Mouse (Mus musculus) spleen, postnatal 4 days (tissue): ENCODE measurements around the gene Clec2d.
"Not testable (repeated sequence)": the region's sequence is repeated elsewhere in the genome, so short reads cannot be mapped to it uniquely, and the experiment has no call there.

Experiments
- DNase-seq, 2 experiments: peaks; one replicate each; pipeline ENCODE4 v3.0.0; 2022; ENCODE audit warnings: low spot score in 2 of 2

Gene Clec2d

DNA sequence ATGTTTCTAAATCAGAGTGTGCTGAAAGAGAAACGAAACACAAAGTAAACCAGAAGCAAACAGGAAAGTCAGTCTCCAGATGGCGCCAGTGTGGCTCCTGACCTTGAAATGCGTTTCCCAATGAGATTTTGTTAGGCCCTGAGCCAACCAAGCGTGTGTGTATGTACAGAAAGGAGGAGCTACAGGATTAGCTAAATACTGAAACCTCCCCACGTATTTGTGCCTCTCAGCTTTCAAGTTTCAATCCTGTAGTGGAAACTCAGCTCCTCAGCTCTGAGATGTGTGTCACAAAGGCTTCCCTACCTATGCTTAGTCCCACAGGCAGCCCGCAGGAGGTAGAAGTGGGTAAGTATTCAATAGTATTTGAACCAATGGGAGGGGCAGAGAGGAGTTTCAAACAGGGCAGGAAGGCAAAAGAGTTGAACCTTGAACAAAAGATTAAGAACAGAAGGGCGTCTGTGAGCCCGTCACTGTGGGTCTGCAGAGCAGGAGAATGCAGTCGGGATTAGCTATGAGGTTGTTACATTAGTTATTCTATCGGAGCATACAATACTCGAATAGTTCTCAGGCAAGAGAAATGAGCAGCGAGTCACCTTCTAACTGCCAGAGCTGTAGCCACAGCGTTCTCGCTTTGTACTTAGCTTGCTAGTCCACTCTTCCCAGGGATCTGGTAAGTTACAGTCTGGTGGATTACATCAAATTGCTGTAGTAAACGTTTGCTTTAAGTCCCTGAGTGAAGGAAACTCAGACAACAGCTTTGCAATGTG lies at the start of gene Clec2d:
Clec2d (plus strand) TSS at position 213 of the 767 bp plus-strand sequence.
- peak; percentile 72 to 77 for DNase-seq

- no peak for DNase-seq
These were observed 47.6 kb upstream of the Clec2d start for GRCm38 (mm10) chr6:129132604-129133341.

- no peak for DNase-seq
These were observed 33.6 kb upstream of the Clec2d start for GRCm38 (mm10) chr6:129146812-129147211.

DNA sequence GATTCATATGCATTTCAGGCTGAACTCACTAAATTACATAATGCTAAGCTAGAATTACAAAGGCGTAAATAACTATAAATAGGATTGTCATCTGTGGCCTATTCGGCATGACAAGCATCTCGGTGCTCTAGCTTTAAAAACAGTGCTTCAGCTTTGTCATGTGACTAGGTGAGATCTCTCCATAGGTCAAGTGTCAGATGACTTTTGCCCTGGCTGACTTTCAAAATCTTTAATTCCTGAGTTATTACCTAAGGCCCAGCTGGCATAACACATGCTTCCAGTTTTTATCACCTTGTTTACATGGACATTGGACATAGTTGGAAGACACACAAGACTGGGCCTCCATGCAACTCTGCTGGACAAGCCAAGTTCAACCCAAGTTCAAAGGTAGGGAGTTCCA lies 20.3 kb upstream of the Clec2d start:
- no peak for DNase-seq

GRCm38 (mm10) chr6:129161136-129161535 lies 19.3 kb upstream of the Clec2d start:
- no peak for DNase-seq

DNA sequence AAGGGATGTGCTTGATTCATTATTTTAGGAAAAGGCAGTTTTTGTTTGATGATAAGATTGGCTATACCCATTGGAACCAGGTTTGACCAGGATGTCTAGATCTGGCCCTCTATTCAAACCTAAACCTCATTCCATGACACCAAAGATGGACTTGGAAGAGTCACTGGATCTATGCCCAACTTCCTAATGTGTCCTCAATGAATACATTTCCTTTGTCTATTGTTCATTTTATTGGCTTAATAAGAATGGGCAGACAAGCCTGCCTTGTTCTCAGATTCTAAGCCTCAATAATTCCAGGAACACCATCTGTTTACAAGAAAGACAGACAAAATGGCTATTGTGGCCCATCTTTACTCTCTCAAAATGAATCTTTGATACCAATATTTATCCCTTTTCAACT lies 18.5 kb upstream of the Clec2d start:
- no peak for DNase-seq

- DNase-seq, result no peak
These were observed 17.7 kb upstream of the Clec2d start for GRCm38 (mm10) chr6:129162587-129163159.

- DNase-seq, result no peak
These were observed 16.8 kb upstream of the Clec2d start for GRCm38 (mm10) chr6:129163606-129164005.

- no peak for DNase-seq
These were observed 9.5 kb upstream of the Clec2d start for GRCm38 (mm10) chr6:129170925-129171324.

DNA sequence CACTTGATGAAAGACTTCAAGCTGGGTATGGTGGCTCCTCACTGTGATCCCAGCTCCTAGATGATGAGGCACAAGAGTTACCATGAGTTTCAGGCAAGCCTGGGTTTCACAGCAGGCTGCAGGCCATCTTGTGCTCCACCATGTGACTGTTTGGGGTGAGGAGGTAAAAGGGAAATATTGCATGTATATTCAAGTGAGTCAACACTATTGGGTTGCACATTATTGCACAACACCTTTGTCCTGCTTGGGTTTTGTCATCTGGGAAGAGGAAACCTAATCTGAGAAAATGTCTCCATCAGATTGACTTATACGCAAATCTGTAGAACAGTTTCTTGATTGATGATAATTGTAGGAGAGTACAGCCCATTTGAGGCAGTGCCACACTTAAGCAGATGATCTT lies 8.7 kb upstream of the Clec2d start:
- no peak for DNase-seq

GRCm38 (mm10) chr6:129174836-129175235 lies 5.6 kb upstream of the Clec2d start:
- DNase-seq, result no peak

- DNase-seq, result no peak
These were observed 4.8 kb upstream of the Clec2d start for GRCm38 (mm10) chr6:129175612-129176011.

- DNase-seq, result no peak
These were observed 3.8 kb upstream of the Clec2d start for GRCm38 (mm10) chr6:129176621-129177020.

GRCm38 (mm10) chr6:129179281-129179680 lies 1.1 kb upstream of the Clec2d start:
- no peak for DNase-seq

DNA sequence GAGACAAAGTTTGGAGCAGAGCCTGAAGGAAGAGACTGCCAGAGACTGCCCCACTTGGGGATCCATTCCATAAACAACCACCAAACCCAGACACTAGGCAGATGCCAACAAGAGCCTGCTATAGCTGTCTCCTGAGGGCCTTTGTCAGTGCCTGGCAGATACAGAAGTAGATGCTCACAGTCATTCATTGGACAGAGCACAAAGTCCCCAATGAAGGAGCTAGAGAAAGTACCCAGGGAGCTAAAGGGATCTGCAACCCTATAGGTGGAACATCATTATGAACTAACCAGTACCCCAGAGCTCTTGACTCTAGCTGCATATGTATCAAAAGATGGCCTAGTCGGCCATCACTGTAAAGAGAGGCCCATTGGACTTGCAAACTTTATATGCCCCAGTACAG lies 584 bp upstream of the Clec2d start:
- DNase-seq, result not testable (repeated sequence)

DNA sequence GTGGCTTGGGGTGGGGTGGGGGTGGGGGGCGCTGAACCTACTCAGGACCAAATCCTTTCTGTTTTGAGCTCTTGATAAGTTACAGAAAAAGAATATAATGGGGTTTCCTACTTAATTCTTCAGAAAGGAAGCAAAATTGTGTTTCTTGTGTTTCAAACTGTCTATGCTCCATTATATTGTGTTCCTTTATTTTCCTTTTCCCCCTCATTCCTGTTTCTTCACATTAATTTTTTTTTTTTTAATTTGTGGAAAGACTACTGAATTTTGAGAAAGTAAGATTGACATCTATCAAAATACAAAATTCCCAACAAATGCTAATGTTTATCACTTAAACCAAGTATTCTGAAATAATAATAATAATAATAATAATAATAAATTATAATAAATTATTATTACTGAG lies 834 bp downstream of the Clec2d start:
- DNase-seq, result no peak

DNA sequence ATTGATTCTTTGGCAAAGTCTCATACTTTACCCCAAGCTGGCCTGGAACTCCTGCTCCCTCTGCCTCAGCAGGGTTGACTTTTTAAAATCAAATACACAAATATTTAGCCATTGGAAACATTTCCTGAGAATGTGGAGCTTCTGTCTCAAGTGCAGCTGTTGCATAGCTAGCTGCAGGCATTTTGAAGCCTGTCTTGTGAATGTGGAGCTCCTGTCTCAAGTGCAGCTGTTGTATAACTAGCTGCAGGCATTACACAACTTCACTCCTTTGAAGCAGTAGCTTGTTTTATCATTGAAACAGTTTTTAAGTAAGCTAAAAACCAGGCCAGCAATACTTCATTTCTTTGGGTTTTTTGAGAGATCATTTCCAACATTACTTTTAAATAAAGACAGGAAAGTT lies 1.3 kb downstream of the Clec2d start:
- DNase-seq, result no peak

DNA sequence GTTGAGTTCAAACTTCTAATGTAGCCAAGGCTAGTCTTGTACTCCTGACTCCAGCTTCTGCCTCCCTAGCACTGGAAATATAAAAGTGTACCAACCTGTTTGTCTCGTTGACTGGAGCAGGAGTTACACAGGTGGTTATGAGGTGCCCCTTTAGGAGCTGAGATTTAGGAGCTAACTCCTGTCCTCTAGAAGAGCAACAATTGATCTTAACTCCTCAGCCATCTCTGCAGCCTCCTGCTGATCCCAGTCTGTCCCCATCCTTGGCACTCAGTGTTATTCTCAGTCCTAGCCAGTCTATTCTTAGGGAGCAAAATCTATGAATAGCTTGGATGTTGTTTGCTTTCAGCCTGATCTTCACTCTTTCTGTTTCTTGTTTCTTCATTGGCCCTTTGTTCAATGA lies 2.1 kb downstream of the Clec2d start:
- no peak for DNase-seq

DNA sequence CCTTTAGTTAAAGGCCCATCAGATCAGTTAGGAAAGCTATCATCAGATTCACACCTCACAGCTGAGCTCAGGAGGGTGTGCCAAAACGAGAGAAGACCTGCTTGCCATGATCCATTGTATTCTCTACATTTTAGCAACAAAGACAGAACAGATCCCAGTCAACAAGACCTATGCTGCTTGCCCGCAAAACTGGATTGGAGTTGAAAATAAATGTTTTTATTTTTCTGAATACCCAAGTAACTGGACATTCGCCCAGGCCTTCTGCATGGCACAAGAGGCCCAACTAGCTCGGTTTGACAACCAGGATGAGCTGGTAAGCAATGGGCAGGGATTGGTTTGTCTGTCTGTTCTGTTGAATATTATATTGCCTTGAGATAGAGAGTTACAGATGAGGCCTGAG lies 3.6 kb downstream of the Clec2d start:
- not testable (repeated sequence) for DNase-seq

DNA sequence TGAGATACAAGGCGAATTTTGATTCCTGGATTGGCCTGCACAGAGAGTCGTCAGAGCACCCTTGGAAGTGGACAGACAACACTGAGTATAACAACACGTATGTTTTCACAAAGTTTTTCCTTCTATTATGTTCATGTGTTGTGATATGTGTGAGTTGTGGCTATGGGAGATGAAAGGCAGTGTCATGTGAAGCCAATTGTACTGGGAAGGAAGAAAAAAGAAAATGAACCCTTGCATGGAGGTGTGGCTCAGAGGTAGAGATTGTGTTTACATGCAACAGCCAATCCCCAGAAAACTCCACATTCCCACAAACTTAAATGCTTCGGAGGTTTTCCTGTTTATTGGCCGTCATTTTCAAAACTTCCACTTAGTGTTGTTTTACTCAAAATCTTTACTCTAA lies 4.4 kb downstream of the Clec2d start:
- no peak for DNase-seq

DNA sequence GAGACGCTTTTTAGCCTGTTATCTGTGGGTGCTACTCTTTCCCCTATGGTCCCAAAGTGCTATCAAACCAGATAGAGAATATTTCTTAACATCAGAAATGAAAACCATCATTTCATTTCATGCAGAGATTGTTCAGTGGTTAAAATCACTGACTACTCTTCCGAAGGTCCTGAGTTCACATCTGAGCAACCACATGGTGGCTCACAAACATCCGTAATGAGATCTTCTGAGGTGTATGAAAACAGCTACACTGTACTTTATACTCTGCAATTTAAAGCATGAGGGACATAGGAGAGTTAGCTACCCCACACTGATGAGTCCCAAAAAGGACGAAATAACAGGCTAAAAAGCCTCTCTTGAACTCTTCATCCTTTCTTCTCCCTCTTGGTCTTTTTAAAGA lies 5.6 kb downstream of the Clec2d start:
- DNase-seq, result no peak

- no peak for DNase-seq
These were observed 6.2 kb downstream of the Clec2d start for GRCm38 (mm10) chr6:129186457-129187199.
